Mouse (Mus musculus) testis, adult 2 months (tissue): ENCODE data around the gene Nfkb2. TPM values are rescaled to one million over a fixed set of nuclear protein-coding genes. Genes with fewer than 3 reads are reported as not detected.

Experiments used
- H3K27ac ChIP-seq: fragments of 200-500 bp; 2 replicates; pipeline ENCODE4 v1.5.1; 2012; ENCODE audit warnings: low read depth, low read length; ENCODE audit not compliant: control insufficient read depth, insufficient read depth
- H3K27me3 ChIP-seq: fragments of 200-500 bp; 2 replicates; pipeline ENCODE4 v1.6.1; 2012; ENCODE audit warnings: mild to moderate bottlenecking, low read length, moderate library complexity; ENCODE audit not compliant: control insufficient read depth, insufficient read depth
- H3K36me3 ChIP-seq: fragments of 200-500 bp; 2 replicates; pipeline ENCODE4 v1.6.1; 2012; ENCODE audit warnings: mild to moderate bottlenecking, low read length; ENCODE audit not compliant: control insufficient read depth, insufficient read depth
- H3K4me1 ChIP-seq: fragments of 200-500 bp; 2 replicates; pipeline ENCODE4 v1.6.1; 2012; ENCODE audit warnings: low read length; ENCODE audit not compliant: control insufficient read depth, insufficient read depth
- H3K4me3 ChIP-seq: fragments of 200-500 bp; 2 replicates; pipeline ENCODE4 v1.5.1; 2012; ENCODE audit warnings: low read depth, mild to moderate bottlenecking, low read length, moderate library complexity, mixed read lengths; ENCODE audit not compliant: control insufficient read depth
- CTCF ChIP-seq: fragments of 200-500 bp; IDR thresholded peaks from 2 replicates; pipeline ENCODE4 v1.5.1; 2012; ENCODE audit warnings: low read depth, mild to moderate bottlenecking, inconsistent platforms, low read length, moderate library complexity; ENCODE audit not compliant: control insufficient read depth, insufficient read depth, insufficient replicate concordance
- POLR2A ChIP-seq: fragments of 200-500 bp; IDR thresholded peaks from 2 replicates; pipeline ENCODE4 v1.6.1; 2012; ENCODE audit warnings: low read depth, mild to moderate bottlenecking, inconsistent platforms, low read length, moderate library complexity; ENCODE audit not compliant: control insufficient read depth
- polyA plus RNA-seq: library from polyadenylated mRNA; depleted of rRNA; stranded (reverse); fragments of >200 nt; gene quantifications from 2 replicates; pipeline ENCODE4 v1.2.3, GENCODE M21; 2012

The Nfkb2 gene
- polyA plus RNA-seq, 1 experiment: 2.5 TPM

GRCm38 (mm10) chr19:46331326-46331725 lies 27.2 kb downstream of the Nfkb2 start:
- TF ChIP-seq POLR2A: no peak
- TF ChIP-seq CTCF: no peak
- Histone ChIP-seq H3K4me1 (peaks cover 16% of the 10 kb centered on the region), H3K27ac (no peak overlapping the region), H3K36me3 (no peaks in the 10 kb centered on the region), H3K27me3 (no peaks in the 10 kb centered on the region), H3K4me3 (no peak overlapping the region)

- TF ChIP-seq CTCF (no peak), POLR2A (no peak)
- Histone ChIP-seq H3K4me1 (peaks cover 10% of the 10 kb centered on the region), H3K27ac (no peak overlapping the region), H3K36me3 (no peaks in the 10 kb centered on the region), H3K4me3 (no peak overlapping the region), H3K27me3 (no peaks in the 10 kb centered on the region)
These were observed 27.8 kb downstream of the Nfkb2 start for GRCm38 (mm10) chr19:46331936-46332335.

GRCm38 (mm10) chr19:46332721-46333339 lies 28.7 kb downstream of the Nfkb2 start:
- Histone ChIP-seq H3K27me3 (no peaks in the 10 kb centered on the region), H3K27ac (no peak overlapping the region), H3K4me3 (no peak overlapping the region), H3K4me1 (peaks cover 8% of the 10 kb centered on the region), H3K36me3 (no peaks in the 10 kb centered on the region)
- TF ChIP-seq CTCF: no peak
- no peak for TF ChIP-seq POLR2A

GRCm38 (mm10) chr19:46333906-46334305 lies 29.8 kb downstream of the Nfkb2 start:
- H3K4me3 ChIP-seq: no peak overlapping the region
- no peak overlapping the region for H3K27ac ChIP-seq
- H3K4me1 ChIP-seq: peaks cover 13% of the 10 kb centered on the region
- TF ChIP-seq POLR2A: no peak
- TF ChIP-seq CTCF: no peak
- no peaks in the 10 kb centered on the region for H3K36me3 ChIP-seq
- H3K27me3 ChIP-seq: no peaks in the 10 kb centered on the region

- no peak overlapping the region for H3K27ac ChIP-seq
- no peaks in the 10 kb centered on the region for H3K27me3 ChIP-seq
- TF ChIP-seq CTCF (no peak), POLR2A (no peak)
- H3K4me1 ChIP-seq: peaks cover 16% of the 10 kb centered on the region
- no peaks in the 10 kb centered on the region for H3K36me3 ChIP-seq
- peak overlapping the region; percentile 87 for H3K4me3 ChIP-seq
These were observed 33.7 kb downstream of the Nfkb2 start for GRCm38 (mm10) chr19:46337719-46338330.

- H3K36me3 ChIP-seq: no peaks in the 10 kb centered on the region
- no peaks in the 10 kb centered on the region for H3K27me3 ChIP-seq
- H3K4me3 ChIP-seq: peak within 1 kb of the TSS; percentile 87
- TF ChIP-seq CTCF (no peak), POLR2A (peak; percentile 29; the same call in 1 of the 2 replicates)
- H3K27ac ChIP-seq: peak within 1 kb of the TSS; percentile 16; the same call in 1 of the 2 replicates
- H3K4me1 ChIP-seq: peaks cover 16% of the 10 kb centered on the region
These were observed 34.3 kb downstream of the Nfkb2 start, which contains the start of gene Cuedc2 for GRCm38 (mm10) chr19:46338331-46338936. Gene Cuedc2, minus strand, starts transcription at chr19:46338702.

GRCm38 (mm10) chr19:46338942-46339286 lies 34.8 kb downstream of the Nfkb2 start:
- peaks cover 16% of the 10 kb centered on the region for H3K4me1 ChIP-seq

More at GRCm38 (mm10) chr19:46338942-46339286, 34.8 kb downstream of the Nfkb2 start:
- H3K4me3 ChIP-seq: peak overlapping the region; percentile 87
- no peaks in the 10 kb centered on the region for H3K27me3 ChIP-seq
- TF ChIP-seq CTCF: no peak
- no peak for TF ChIP-seq POLR2A
- H3K27ac ChIP-seq: peak overlapping the region; percentile 16; the same call in 1 of the 2 replicates
- H3K36me3 ChIP-seq: no peaks in the 10 kb centered on the region
